Mouse (Mus musculus) megakaryocyte, embryonic 14.5 days (primary cell): ENCODE data around the gene Rasgrp3. TPM values are rescaled to one million over a fixed set of nuclear protein-coding genes. Genes with fewer than 3 reads are reported as not detected.

Source experiments
- H3K27me3 ChIP-seq: replicated peaks from 2 replicates; pipeline ENCODE3; 2012; ENCODE audit warnings: inconsistent platforms
- H3K36me3 ChIP-seq: replicated peaks from 2 replicates; pipeline ENCODE3; 2012; ENCODE audit warnings: low read length, inconsistent platforms, mixed read lengths
- H3K4me1 ChIP-seq: 2 replicates; pipeline ENCODE4 v1.6.1; 2012; ENCODE audit warnings: inconsistent platforms
- H3K4me3 ChIP-seq: replicated peaks from 2 replicates; pipeline ENCODE3; 2012; ENCODE audit warnings: moderate library complexity, mild to moderate bottlenecking, inconsistent platforms
- H3K9me3 ChIP-seq: 2 replicates; pipeline ENCODE4 v1.6.1; 2012; ENCODE audit warnings: inconsistent platforms
- FLI1 ChIP-seq: IDR thresholded peaks from 2 replicates; pipeline ENCODE4 v1.6.1; 2012; ENCODE audit warnings: low read length, inconsistent platforms, mixed read lengths
- GATA1 ChIP-seq: IDR thresholded peaks from 3 replicates; pipeline ENCODE4 v1.6.1; 2012; ENCODE audit warnings: mixed read lengths, low read length, inconsistent platforms, borderline replicate concordance
- polyA plus RNA-seq: library from polyadenylated mRNA; stranded (reverse); fragments of >175 nt; gene quantifications from 2 replicates; pipeline ENCODE4 v1.2.3, GENCODE M21; 2012; ENCODE audit warnings: low replicate concordance; ENCODE audit not compliant: insufficient read depth

The Rasgrp3 gene
- polyA plus RNA-seq, 1 experiment = 0.03 TPM

GRCm38 (mm10) chr17:75437239-75437750, 1.6 kb downstream of the Rasgrp3 start:
- H3K27me3 ChIP-seq = peaks cover 3% of the 10 kb centered on the region
- H3K9me3 ChIP-seq = peaks cover 5% of the 10 kb centered on the region; the same call in 1 of the 2 replicates
- TF ChIP-seq FLI1 (no peak), GATA1 (no peak)
- no peak overlapping the region for H3K4me3 ChIP-seq
- peaks cover 23% of the 10 kb centered on the region for H3K4me1 ChIP-seq
- H3K36me3 ChIP-seq = no peaks in the 10 kb centered on the region

- H3K4me3 ChIP-seq = no peak overlapping the region
- H3K36me3 ChIP-seq = no peaks in the 10 kb centered on the region
- peaks cover 5% of the 10 kb centered on the region; the same call in 1 of the 2 replicates for H3K9me3 ChIP-seq
- TF ChIP-seq GATA1 (no peak), FLI1 (no peak)
- peaks cover 23% of the 10 kb centered on the region for H3K4me1 ChIP-seq
- peaks cover 3% of the 10 kb centered on the region for H3K27me3 ChIP-seq
Observed at GRCm38 (mm10) chr17:75438162-75438561, 2.5 kb downstream of the Rasgrp3 start.

- Histone ChIP-seq H3K4me3 (no peak overlapping the region), H3K9me3 (peaks cover 5% of the 10 kb centered on the region; the same call in 1 of the 2 replicates), H3K36me3 (no peaks in the 10 kb centered on the region), H3K27me3 (peaks cover 3% of the 10 kb centered on the region), H3K4me1 (peaks cover 23% of the 10 kb centered on the region)
- TF ChIP-seq FLI1 (no peak), GATA1 (no peak)
Observed at GRCm38 (mm10) chr17:75439062-75439461, 3.4 kb downstream of the Rasgrp3 start.

- H3K9me3 ChIP-seq = peaks cover 5% of the 10 kb centered on the region; the same call in 1 of the 2 replicates
- no peak overlapping the region for H3K4me3 ChIP-seq
- no peak for TF ChIP-seq FLI1
- no peak for TF ChIP-seq GATA1
- no peaks in the 10 kb centered on the region for H3K36me3 ChIP-seq
- H3K4me1 ChIP-seq = peaks cover 18% of the 10 kb centered on the region
- H3K27me3 ChIP-seq = peaks cover 3% of the 10 kb centered on the region
Observed at GRCm38 (mm10) chr17:75440619-75441018, 4.9 kb downstream of the Rasgrp3 start.

- Histone ChIP-seq H3K36me3 (no peaks in the 10 kb centered on the region), H3K4me3 (no peak overlapping the region), H3K27me3 (peaks cover 3% of the 10 kb centered on the region), H3K4me1 (peaks cover 12% of the 10 kb centered on the region), H3K9me3 (peaks cover 5% of the 10 kb centered on the region; the same call in 1 of the 2 replicates)
- no peak for TF ChIP-seq GATA1
- no peak for TF ChIP-seq FLI1
Observed at GRCm38 (mm10) chr17:75441260-75441830, 5.6 kb downstream of the Rasgrp3 start.

GRCm38 (mm10) chr17:75442352-75442751, 6.7 kb downstream of the Rasgrp3 start:
- Histone ChIP-seq H3K4me1 (peaks cover 8% of the 10 kb centered on the region), H3K27me3 (peaks cover 2% of the 10 kb centered on the region), H3K36me3 (no peaks in the 10 kb centered on the region), H3K4me3 (no peak overlapping the region), H3K9me3 (peaks cover 5% of the 10 kb centered on the region; the same call in 1 of the 2 replicates)
- no peak for TF ChIP-seq FLI1
- TF ChIP-seq GATA1 = no peak

GRCm38 (mm10) chr17:75443064-75443621, 7.4 kb downstream of the Rasgrp3 start:
- H3K36me3 ChIP-seq = no peaks in the 10 kb centered on the region
- peaks cover 5% of the 10 kb centered on the region for H3K4me1 ChIP-seq
- no peak overlapping the region for H3K4me3 ChIP-seq
- peaks cover 5% of the 10 kb centered on the region; the same call in 1 of the 2 replicates for H3K9me3 ChIP-seq
- TF ChIP-seq FLI1 (no peak), GATA1 (no peak)
- H3K27me3 ChIP-seq = peaks cover 2% of the 10 kb centered on the region

- Histone ChIP-seq H3K36me3 (no peaks in the 10 kb centered on the region), H3K9me3 (no peaks in the 10 kb centered on the region), H3K27me3 (peaks cover 3% of the 10 kb centered on the region), H3K4me3 (no peak overlapping the region), H3K4me1 (peaks cover 4% of the 10 kb centered on the region)
- TF ChIP-seq FLI1 (no peak), GATA1 (no peak)
Observed at GRCm38 (mm10) chr17:75448257-75448656, 12.6 kb downstream of the Rasgrp3 start.

- TF ChIP-seq FLI1 (no peak), GATA1 (no peak)
- H3K27me3 ChIP-seq = peaks cover 3% of the 10 kb centered on the region
- no peak overlapping the region for H3K4me3 ChIP-seq
- no peaks in the 10 kb centered on the region for H3K9me3 ChIP-seq
- no peaks in the 10 kb centered on the region for H3K36me3 ChIP-seq
- H3K4me1 ChIP-seq = peaks cover 4% of the 10 kb centered on the region
Observed at GRCm38 (mm10) chr17:75449022-75449421, 13.3 kb downstream of the Rasgrp3 start.

- peaks cover 4% of the 10 kb centered on the region for H3K4me1 ChIP-seq
- TF ChIP-seq GATA1 (no peak), FLI1 (no peak)
- no peaks in the 10 kb centered on the region for H3K9me3 ChIP-seq
- H3K36me3 ChIP-seq = no peaks in the 10 kb centered on the region
- H3K27me3 ChIP-seq = peaks cover 3% of the 10 kb centered on the region
- H3K4me3 ChIP-seq = no peak overlapping the region
Observed at GRCm38 (mm10) chr17:75452313-75452712, 16.6 kb downstream of the Rasgrp3 start.
